Mouse (Mus musculus) ovary, adult 10 weeks (tissue): ENCODE results near the gene Ppp4r4. TPM values are rescaled to one million over a fixed set of nuclear protein-coding genes. Genes with fewer than 3 reads are reported as not detected.

ENCODE experiments used
- polyA plus RNA-seq: library from polyadenylated mRNA; stranded (reverse); fragments of 350-450 nt; fragmentation: Illumina TruSeq; extraction: RNeasy Lipid Tissue Mini Kit (QIAGEN cat#74804); gene quantifications from one replicate; pipeline ENCODE4 v1.2.3, GENCODE M21; 2014

Ppp4r4 gene
- polyA plus RNA-seq, result 3.4 TPM

DNA sequence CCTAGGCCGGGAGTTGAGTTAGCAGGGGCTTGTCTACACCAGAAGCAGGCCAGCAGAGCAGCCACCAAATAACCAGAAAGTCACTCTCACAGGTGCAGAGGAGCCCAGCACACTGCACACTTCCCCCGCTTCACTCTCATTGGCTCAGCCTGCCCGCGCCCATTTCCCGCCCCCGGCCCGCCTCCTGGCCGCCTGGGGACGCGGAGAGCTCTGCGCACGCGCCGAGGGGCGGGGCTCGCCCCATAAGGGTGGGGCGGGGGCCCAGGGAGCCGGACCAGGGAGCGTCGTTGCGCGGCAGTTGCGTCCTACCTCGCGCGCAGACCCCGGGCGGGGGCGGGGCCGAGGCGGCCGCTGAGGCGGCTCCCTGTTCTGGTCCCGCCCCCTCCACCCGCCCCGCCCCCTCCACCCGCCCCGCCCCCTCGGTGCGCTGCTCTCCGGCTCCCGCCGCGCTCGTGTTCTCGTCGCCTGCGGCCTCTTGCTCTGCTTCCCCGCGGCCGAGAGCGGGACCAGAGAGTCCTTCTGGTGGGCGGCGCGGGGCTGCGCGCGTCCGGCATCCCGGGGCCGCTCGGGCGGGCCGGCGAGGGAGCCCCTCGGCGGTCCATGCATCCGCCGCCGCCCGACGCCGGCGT is at the start of gene Ppp4r4:
Gene Ppp4r4, plus strand, starts transcription at position 264 of the 629 bp plus-strand sequence.

DNA sequence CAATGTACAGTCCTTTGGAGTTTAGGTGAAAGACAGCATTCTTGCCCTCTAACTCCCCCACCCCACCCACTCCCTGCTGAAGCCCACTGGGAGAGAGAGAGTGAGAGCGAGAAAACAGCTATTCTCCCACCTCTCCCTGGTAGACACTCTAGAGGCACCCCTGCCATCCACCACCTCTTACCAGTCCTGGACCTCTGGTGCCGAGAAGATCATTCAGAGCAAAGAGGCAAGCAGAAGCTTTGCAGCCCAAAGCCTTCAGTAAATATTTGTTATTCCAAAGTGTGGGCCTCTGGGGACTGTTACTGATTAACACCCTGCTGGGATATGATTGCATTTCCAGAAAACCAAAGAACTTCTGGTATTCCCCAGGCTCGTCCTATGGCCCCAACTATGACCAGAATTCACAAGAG is 99.1 kb downstream of the Ppp4r4 start, which contains the start of gene Serpina10:
Gene Serpina10, minus strand, starts transcription at position 242 of the 410 bp plus-strand sequence.

DNA sequence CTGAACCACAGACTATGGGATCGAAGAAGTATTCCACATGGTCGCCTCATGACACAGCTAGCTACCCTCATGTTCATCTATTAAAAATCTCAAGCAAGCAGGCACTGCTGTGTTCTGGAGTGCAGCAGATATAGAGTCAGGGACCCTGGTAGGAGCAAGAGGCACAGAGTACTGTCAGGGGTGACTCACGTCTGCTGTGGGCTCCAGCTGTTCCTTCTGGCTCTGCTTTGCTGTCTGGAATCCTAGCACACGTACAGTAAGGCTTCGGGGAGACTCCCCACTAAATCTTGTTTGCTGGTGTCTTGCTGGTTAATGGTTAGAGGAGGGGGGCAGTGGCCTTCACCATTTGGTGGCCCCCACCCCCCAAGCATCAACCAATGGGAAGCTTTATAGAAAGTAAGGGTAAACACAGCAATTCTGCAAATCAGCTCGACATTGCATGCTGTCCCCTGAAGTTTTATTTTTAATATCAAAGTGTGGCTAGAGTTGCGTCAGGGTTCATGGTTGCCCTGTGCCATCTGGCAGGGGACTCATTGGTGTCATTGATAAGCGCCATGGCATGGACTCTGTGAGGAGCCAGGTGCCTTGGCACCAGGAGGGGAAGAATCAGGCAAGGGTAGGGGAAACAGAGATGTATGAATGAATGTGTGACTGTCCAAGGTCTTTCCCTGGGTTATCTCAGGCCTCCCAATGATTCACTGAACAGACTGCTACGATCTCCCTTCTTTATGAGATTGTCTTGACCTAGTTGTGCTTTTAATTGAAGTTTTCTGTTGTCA is 125.0 kb downstream of the Ppp4r4 start, which contains the start of gene Serpina6:
Gene Serpina6, minus strand, starts transcription at position 365 of the 779 bp plus-strand sequence.

Other genes with a start within 250 kb of the Ppp4r4 start
- not detected for gene Fam181a, start 221.3 kb upstream of the Ppp4r4 start, polyA plus RNA-seq
- 0.20 TPM for gene Asb2, start 176.3 kb upstream of the Ppp4r4 start, polyA plus RNA-seq
- 2.7 TPM for gene Otub2, start 143.6 kb upstream of the Ppp4r4 start, polyA plus RNA-seq
- not detected for gene 9330161L09Rik, start 124.5 kb upstream of the Ppp4r4 start, polyA plus RNA-seq
- gene Ddx24, start 106.5 kb upstream of the Ppp4r4 start, polyA plus RNA-seq, result 26.7 TPM
- 45.2 TPM for gene Ifi27, start 98.1 kb upstream of the Ppp4r4 start, polyA plus RNA-seq
- 6.4 TPM for gene Ifi27l2a, start 88.6 kb upstream of the Ppp4r4 start, polyA plus RNA-seq
- not detected for gene Ifi27l2b, start 75.1 kb upstream of the Ppp4r4 start, polyA plus RNA-seq
- gene Serpina10, start 99.2 kb downstream of the Ppp4r4 start, polyA plus RNA-seq, result not detected
- 0.57 TPM for gene Serpina6, start 124.9 kb downstream of the Ppp4r4 start, polyA plus RNA-seq
- not detected for gene Serpina16, start 143.9 kb downstream of the Ppp4r4 start, polyA plus RNA-seq
- gene Serpina1f, start 163.2 kb downstream of the Ppp4r4 start, polyA plus RNA-seq, result not detected
- gene Serpina1d, start 241.3 kb downstream of the Ppp4r4 start, polyA plus RNA-seq, result not detected